Mouse (Mus musculus) MEL (cell line): ENCODE data around the gene Fbxw21. TPM values are rescaled to one million over a fixed set of nuclear protein-coding genes. Genes with fewer than 3 reads are reported as not detected.

Experiments
- DNase-seq: peaks from one replicate; pipeline ENCODE4 v3.0.0; 2011; ENCODE audit warnings: low read depth, low spot score
- H3K27ac ChIP-seq: 2 replicates; pipeline ENCODE4 v1.5.1; 2012; ENCODE audit warnings: low read depth, mild to moderate bottlenecking, control low read depth, low read length, moderate library complexity; ENCODE audit not compliant: control insufficient read depth
- H3K27me3 ChIP-seq, 2 experiments: fragments of 150-350 bp in 1 of 2; sonication (generic) in 1 of 2; 2 replicates each; pipeline ENCODE4 v1.6.1; 2012; ENCODE audit warnings: low read length in 2 of 2, mild to moderate bottlenecking in 2 of 2, improper control_type of control experiment in 1 of 2, moderate library complexity in 1 of 2; ENCODE audit not compliant: insufficient read depth in 2 of 2, control insufficient read depth in 1 of 2
- H3K36me3 ChIP-seq, 2 experiments: 2 replicates each; pipeline ENCODE4 v1.6.1; 2012 to 2014; ENCODE audit warnings: low read length in 2 of 2, improper control_type of control experiment in 1 of 2, inconsistent platforms in 1 of 2, mild to moderate bottlenecking in 1 of 2; ENCODE audit not compliant: insufficient read depth in 2 of 2, control insufficient read depth in 1 of 2
- H3K4me1 ChIP-seq, 2 experiments: fragments of 150-350 bp in 1 of 2; sonication (generic) in 1 of 2; 2 replicates each; pipeline ENCODE4 v1.6.1; 2012; ENCODE audit warnings: low read length in 2 of 2, improper control_type of control experiment in 1 of 2, mild to moderate bottlenecking in 1 of 2; ENCODE audit not compliant: insufficient read depth in 2 of 2, control insufficient read depth in 1 of 2
- H3K4me3 ChIP-seq, 2 experiments: fragments of 150-350 bp in 1 of 2; sonication (generic) in 1 of 2; 2 replicates each; pipeline ENCODE4 v1.5.1; 2012; ENCODE audit warnings: low read depth in 2 of 2, low read length in 2 of 2, mild to moderate bottlenecking in 2 of 2, moderate library complexity in 2 of 2, control low read depth in 1 of 2, improper control_type of control experiment in 1 of 2; ENCODE audit not compliant: control insufficient read depth in 1 of 2, insufficient read depth in 1 of 2
- H3K79me2 ChIP-seq: 2 replicates; pipeline ENCODE4 v1.6.1; 2012; ENCODE audit warnings: mild to moderate bottlenecking, low read length, moderate library complexity; ENCODE audit not compliant: control insufficient read depth, poor library complexity, insufficient read depth
- H3K9ac ChIP-seq: 2 replicates; pipeline ENCODE4 v1.6.1; 2012; ENCODE audit warnings: low read depth, mild to moderate bottlenecking, control low read depth, low read length, moderate library complexity; ENCODE audit not compliant: control insufficient read depth, poor library complexity, severe bottlenecking
- H3K9me3 ChIP-seq: fragments of 150-350 bp; sonication (generic); replicated peaks from 2 replicates; pipeline ENCODE4 v1.6.1; 2012; ENCODE audit warnings: mild to moderate bottlenecking, low read length, improper control_type of control experiment, moderate library complexity; ENCODE audit not compliant: insufficient read depth
- CHD2 ChIP-seq: IDR thresholded peaks from 2 replicates; pipeline ENCODE4 v1.6.1; 2011; ENCODE audit warnings: low read length, improper control_type of control experiment
- E2F4 ChIP-seq: IDR thresholded peaks from 2 replicates; pipeline ENCODE4 v1.6.1; 2011; ENCODE audit warnings: low read depth, low read length, improper control_type of control experiment, borderline replicate concordance
- ETS1 ChIP-seq: IDR thresholded peaks from 2 replicates; pipeline ENCODE4 v1.6.1; 2012; ENCODE audit warnings: low read depth, mild to moderate bottlenecking, inconsistent platforms, low read length, improper control_type of control experiment, moderate library complexity
- GABPA ChIP-seq: IDR thresholded peaks from 2 replicates; pipeline ENCODE4 v1.6.1; 2012; ENCODE audit warnings: low read depth, mild to moderate bottlenecking, inconsistent platforms, low read length, improper control_type of control experiment, moderate library complexity
- GATA1 ChIP-seq: IDR thresholded peaks from 2 replicates; pipeline ENCODE4 v1.6.1; 2011; ENCODE audit warnings: low read depth, low read length, improper control_type of control experiment
- HCFC1 ChIP-seq: IDR thresholded peaks from 2 replicates; pipeline ENCODE4 v1.6.1; 2012; ENCODE audit warnings: low read depth, mild to moderate bottlenecking, inconsistent platforms, low read length, improper control_type of control experiment, moderate library complexity
- KAT2A ChIP-seq: conservative IDR thresholded peaks from 2 replicates; pipeline ENCODE4 v1.6.1; 2012; ENCODE audit warnings: low read depth, low read length, improper control_type of control experiment, inconsistent platforms
- MAFK ChIP-seq: IDR thresholded peaks from 2 replicates; pipeline ENCODE4 v1.6.1; 2011; ENCODE audit warnings: low read depth, mild to moderate bottlenecking, low read length, improper control_type of control experiment, borderline replicate concordance
- MAX ChIP-seq: IDR thresholded peaks from 2 replicates; pipeline ENCODE4 v1.6.1; 2011; ENCODE audit warnings: low read length, improper control_type of control experiment
- MAZ ChIP-seq: IDR thresholded peaks from 2 replicates; pipeline ENCODE4 v1.6.1; 2012; ENCODE audit warnings: low read depth, mild to moderate bottlenecking, inconsistent platforms, low read length, improper control_type of control experiment
- MYB ChIP-seq: IDR thresholded peaks from 2 replicates; pipeline ENCODE4 v1.6.1; 2011; ENCODE audit warnings: mild to moderate bottlenecking, low read depth, low read length, improper control_type of control experiment
- MYC ChIP-seq: IDR thresholded peaks from 2 replicates; pipeline ENCODE4 v1.6.1; 2011; ENCODE audit warnings: low read depth, mild to moderate bottlenecking, low read length, improper control_type of control experiment, moderate library complexity
- NELFE ChIP-seq: IDR thresholded peaks from 2 replicates; pipeline ENCODE4 v1.6.1; 2011; ENCODE audit warnings: low read depth, low read length, improper control_type of control experiment
- NRF1 ChIP-seq: IDR thresholded peaks from 2 replicates; pipeline ENCODE4 v1.6.1; 2014; ENCODE audit warnings: low read depth, mild to moderate bottlenecking, inconsistent platforms, low read length, improper control_type of control experiment, moderate library complexity; ENCODE audit not compliant: poor library complexity, insufficient read depth, severe bottlenecking
- POLR2A ChIP-seq, 2 experiments: IDR thresholded peaks; 2 replicates each; pipeline ENCODE4 v1.6.1; 2011 to 2012; ENCODE audit warnings: low read length in 2 of 2, mild to moderate bottlenecking in 2 of 2, control low read depth in 1 of 2, improper control_type of control experiment in 1 of 2, low read depth in 1 of 2, moderate library complexity in 1 of 2; ENCODE audit not compliant: control insufficient read depth in 1 of 2, insufficient read depth in 1 of 2, poor library complexity in 1 of 2
- RAD21 ChIP-seq: IDR thresholded peaks from 2 replicates; pipeline ENCODE4 v1.6.1; 2011; ENCODE audit warnings: mild to moderate bottlenecking, low read depth, low read length, improper control_type of control experiment
- SIN3A ChIP-seq: IDR thresholded peaks from 2 replicates; pipeline ENCODE4 v1.6.1; 2012; ENCODE audit warnings: low read length, improper control_type of control experiment, inconsistent platforms
- TAL1 ChIP-seq: IDR thresholded peaks from 2 replicates; pipeline ENCODE4 v1.6.1; 2012; ENCODE audit warnings: mild to moderate bottlenecking, inconsistent platforms, low read length, moderate library complexity, mixed read lengths
- USF1 ChIP-seq: IDR thresholded peaks from 2 replicates; pipeline ENCODE4 v1.6.1; 2014; ENCODE audit warnings: low read depth, mild to moderate bottlenecking, inconsistent platforms, low read length, improper control_type of control experiment, moderate library complexity
- USF2 ChIP-seq, 2 experiments: IDR thresholded peaks; 2 replicates each; pipeline ENCODE4 v1.6.1; 2011 to 2012; ENCODE audit warnings: improper control_type of control experiment in 2 of 2, low read length in 2 of 2, borderline replicate concordance in 1 of 2, inconsistent platforms in 1 of 2, low read depth in 1 of 2, mild to moderate bottlenecking in 1 of 2; ENCODE audit not compliant: insufficient read depth in 1 of 2
- ZMIZ1 ChIP-seq: IDR thresholded peaks from 2 replicates; pipeline ENCODE4 v1.6.1; 2012; ENCODE audit warnings: low read depth, mild to moderate bottlenecking, inconsistent platforms, low read length, improper control_type of control experiment, moderate library complexity
- polyA plus RNA-seq, 2 experiments: library from polyadenylated mRNA; stranded (reverse) in 1 of 2; unstranded in 1 of 2; fragments of >175 nt in 1 of 2; fragments of >200 nt in 1 of 2; gene quantifications; 2 replicates each; pipeline versions ENCODE4 v1.2.1 to v1.2.4; 2012; ENCODE audit warnings: low replicate concordance in 2 of 2, low read depth in 1 of 2; ENCODE audit not compliant: insufficient read length in 2 of 2, insufficient read depth in 1 of 2, missing spikeins in 1 of 2
- total RNA-seq: library from RNA; depleted of rRNA; stranded (reverse); fragments of 300-350 nt; gene quantifications from 2 replicates; pipeline ENCODE4 v1.2.3, GENCODE M21; 2012

Gene Fbxw21
- total and polyA plus RNA-seq, 3 experiments = not detected

DNA sequence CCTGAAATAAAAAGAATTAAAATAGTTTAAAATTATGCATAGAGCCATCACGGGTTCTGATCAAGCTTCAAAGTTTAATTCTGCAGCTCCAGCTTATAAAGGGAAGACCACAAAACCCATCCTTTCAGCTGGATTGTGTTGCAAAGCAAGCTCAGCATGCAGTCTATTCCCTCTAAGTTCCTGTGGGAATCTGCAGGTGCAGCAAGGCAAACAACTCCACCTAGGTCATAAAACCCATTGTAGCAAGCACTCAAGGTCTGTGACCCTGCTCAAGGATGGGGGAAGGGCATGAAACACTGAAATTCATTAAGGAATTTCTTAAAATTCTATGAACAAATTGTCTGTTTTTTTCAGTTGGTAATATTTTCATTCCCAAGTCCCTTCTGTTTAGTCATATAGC lies 15.4 kb upstream of the Fbxw21 start:
- TF ChIP-seq USF1 (no peak), SIN3A (no peak), ZMIZ1 (no peak)
- H3K4me1 ChIP-seq = no peaks in the 10 kb centered on the region
- H3K27ac ChIP-seq = no peak overlapping the region
- no peak overlapping the region for H3K4me3 ChIP-seq
- no peak for DNase-seq
- H3K79me2 ChIP-seq = no peaks in the 10 kb centered on the region
- H3K27me3 ChIP-seq = no peaks in the 10 kb centered on the region
- H3K36me3 ChIP-seq = no peaks in the 10 kb centered on the region
- H3K9ac ChIP-seq = no peak overlapping the region
- H3K9me3 ChIP-seq = no peaks in the 10 kb centered on the region

DNA sequence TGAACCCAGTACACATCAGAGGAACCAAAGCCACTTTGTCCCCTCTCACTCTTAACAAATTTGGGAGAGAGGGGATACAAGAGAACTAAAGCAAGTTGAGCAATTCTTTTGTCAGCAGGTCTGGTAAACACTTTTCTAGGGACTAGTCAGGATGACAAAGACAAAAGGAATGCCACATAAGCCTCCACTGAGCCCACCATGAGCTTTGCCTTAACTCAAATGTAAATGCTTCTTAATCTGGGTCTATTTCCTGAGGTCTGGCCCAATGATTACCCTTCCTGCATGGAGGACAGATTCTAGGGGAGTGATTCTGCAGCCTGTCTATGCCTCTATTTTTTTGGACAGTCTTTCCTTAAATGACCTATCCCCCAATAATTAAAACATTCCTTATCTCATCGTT lies 14.5 kb upstream of the Fbxw21 start:
- TF ChIP-seq POLR2A (IDR thresholded peaks at IDR 0.05; ENCODE audit: control insufficient read depth in 1 of 2, insufficient read depth in 1 of 2, low read depth in 1 of 2, low read length in 2 of 2, poor library complexity in 1 of 2) = no peak
- TF ChIP-seq CHD2 = no peak
- no peak for TF ChIP-seq TAL1
- TF ChIP-seq GATA1 = no peak
- TF ChIP-seq MAX = no peak
- TF ChIP-seq USF2 (IDR thresholded peaks at IDR 0.05; ENCODE audit: borderline replicate concordance in 1 of 2, insufficient read depth in 1 of 2, low read depth in 1 of 2, low read length in 2 of 2) = no peak
- no peak for TF ChIP-seq MYB
- no peak for TF ChIP-seq GABPA
- TF ChIP-seq ETS1 = no peak
- TF ChIP-seq MAZ = no peak
- no peak for TF ChIP-seq HCFC1
- TF ChIP-seq MYC = no peak
- no peak for TF ChIP-seq MAFK
- no peak for TF ChIP-seq NELFE
- no peak for TF ChIP-seq E2F4
- TF ChIP-seq KAT2A = no peak
- TF ChIP-seq RAD21 = no peak
- TF ChIP-seq NRF1 = no peak
- DNase-seq = no peak
- no peak overlapping the region for H3K9ac ChIP-seq
- no peaks in the 10 kb centered on the region for H3K27me3 ChIP-seq
- no peaks in the 10 kb centered on the region for H3K4me1 ChIP-seq
- H3K4me3 ChIP-seq = no peak overlapping the region
- H3K36me3 ChIP-seq = no peaks in the 10 kb centered on the region
- no peaks in the 10 kb centered on the region for H3K9me3 ChIP-seq
- H3K27ac ChIP-seq = no peak overlapping the region
- H3K79me2 ChIP-seq = no peaks in the 10 kb centered on the region
